Mouse (Mus musculus): ENCODE measurements around the gene B4galt5. TPM values are rescaled to one million over a fixed set of nuclear protein-coding genes. Genes with fewer than 3 reads are reported as not detected.
A peak's percentile ranks its signal among the peaks of the same experiment; 100 is the strongest.

The B4galt5 gene
- polyA plus RNA-seq, 1 experiment from 2014 or later, result 9.9 TPM

GRCm38 (mm10) chr2:167354611-167355165 is 5.7 kb upstream of the B4galt5 start:
- Histone ChIP-seq H3K9me3 (replicated peaks) (no peaks in the 10 kb centered on the region), H3K27me3 (replicated peaks) (peaks cover 19% of the 10 kb centered on the region), H3K36me3 (no peaks in the 10 kb centered on the region), H3K4me3 (no peak overlapping the region), H3K9ac (no peak overlapping the region), H3K4me2 (no peak overlapping the region), H3K4me1 (peaks cover 33% of the 10 kb centered on the region), H3K27ac (no peak overlapping the region)
- WGBS (ENCODE audit: insufficient replicate concordance), result 73% methylated on average over 9 of the region's 9 CpGs
- ATAC-seq, result no peak

GRCm38 (mm10) chr2:167354046-167354445 is 5.1 kb upstream of the B4galt5 start:
- Histone ChIP-seq H3K9ac (no peak overlapping the region), H3K4me3 (no peak overlapping the region), H3K9me3 (replicated peaks) (no peaks in the 10 kb centered on the region), H3K4me1 (peaks cover 38% of the 10 kb centered on the region), H3K36me3 (no peaks in the 10 kb centered on the region), H3K27me3 (replicated peaks) (peaks cover 19% of the 10 kb centered on the region), H3K4me2 (no peak overlapping the region), H3K27ac (no peak overlapping the region)
- 81% methylated on average over 8 of the region's 8 CpGs for WGBS (ENCODE audit: insufficient replicate concordance)
- no peak for ATAC-seq

GRCm38 (mm10) chr2:167352496-167352895 is 3.5 kb upstream of the B4galt5 start:
- H3K27ac ChIP-seq, result no peak overlapping the region; the same call in 1 of the 2 replicates

GRCm38 (mm10) chr2:167351371-167351951 is 2.5 kb upstream of the B4galt5 start:
- Histone ChIP-seq H3K4me2 (peak overlapping the region; percentile 14; the same call in 1 of the 2 replicates), H3K27ac (no peak overlapping the region), H3K4me3 (no peak overlapping the region), H3K4me1 (peaks cover 60% of the 10 kb centered on the region), H3K9ac (0 out of 2 replicates have a peak overlapping the region, but pooled peaks have one; percentile 5), H3K9me3 (replicated peaks) (no peaks in the 10 kb centered on the region), H3K36me3 (no peaks in the 10 kb centered on the region), H3K27me3 (replicated peaks) (peaks cover 38% of the 10 kb centered on the region)
- no peak for ATAC-seq
- WGBS (ENCODE audit: insufficient replicate concordance), result 24% methylated on average over 9 of the region's 9 CpGs

More at GRCm38 (mm10) chr2:167352496-167352895, 3.5 kb upstream of the B4galt5 start:
- ATAC-seq, result no peak
- Histone ChIP-seq H3K4me1 (peaks cover 50% of the 10 kb centered on the region), H3K36me3 (no peaks in the 10 kb centered on the region), H3K27me3 (replicated peaks) (peaks cover 30% of the 10 kb centered on the region), H3K9me3 (replicated peaks) (no peaks in the 10 kb centered on the region), H3K4me2 (no peak overlapping the region), H3K9ac (no peak overlapping the region), H3K4me3 (no peak overlapping the region)
- WGBS (ENCODE audit: insufficient replicate concordance), result 34% methylated on average over 6 of the region's 6 CpGs

- 36% methylated on average over 8 of the region's 8 CpGs for WGBS (ENCODE audit: insufficient replicate concordance)
- no peak overlapping the region for H3K27ac ChIP-seq
- H3K36me3 ChIP-seq, result 0 out of 2 replicates have a peak, but pooled peaks cover 3% of the 10 kb centered on the region
- no peak overlapping the region for H3K9ac ChIP-seq
- no peaks in the 10 kb centered on the region for H3K9me3 ChIP-seq (replicated peaks)
- peak overlapping the region; percentile 96 for H3K4me2 ChIP-seq
- H3K4me1 ChIP-seq, result peaks cover 73% of the 10 kb centered on the region
- no peak overlapping the region for H3K4me3 ChIP-seq
- ATAC-seq, result no peak
- H3K27me3 ChIP-seq (replicated peaks), result peaks cover 45% of the 10 kb centered on the region
Measured at GRCm38 (mm10) chr2:167350126-167350650, 1.2 kb upstream of the B4galt5 start.

- WGBS (ENCODE audit: insufficient replicate concordance), result 2% methylated on average over 48 of the region's 50 CpGs
- peak overlapping the region; percentile 76 for H3K4me3 ChIP-seq
- peak overlapping the region; percentile 87 for H3K27ac ChIP-seq
- 0 out of 2 replicates have a peak, but pooled peaks cover 3% of the 10 kb centered on the region for H3K36me3 ChIP-seq
- H3K9ac ChIP-seq, result peak overlapping the region; percentile 90
- peak; percentile 93 for ATAC-seq
- H3K9me3 ChIP-seq (replicated peaks), result no peaks in the 10 kb centered on the region
- peak overlapping the region; percentile 96 for H3K4me2 ChIP-seq
- peaks cover 47% of the 10 kb centered on the region for H3K27me3 ChIP-seq (replicated peaks)
- peaks cover 81% of the 10 kb centered on the region for H3K4me1 ChIP-seq
Measured at GRCm38 (mm10) chr2:167349283-167349936, 427 bp upstream of the B4galt5 start.

- no peaks in the 10 kb centered on the region for H3K9me3 ChIP-seq (replicated peaks)
- peaks cover 95% of the 10 kb centered on the region for H3K4me1 ChIP-seq
- 14% methylated on average over 11 of the region's 11 CpGs for WGBS (ENCODE audit: insufficient replicate concordance)
- ATAC-seq, result no peak
- H3K4me3 ChIP-seq, result peak overlapping the region; percentile 76
- peak overlapping the region; percentile 90 for H3K9ac ChIP-seq
- H3K27ac ChIP-seq, result no peak overlapping the region
- peaks cover 47% of the 10 kb centered on the region for H3K27me3 ChIP-seq (replicated peaks)
- peak overlapping the region; percentile 96 for H3K4me2 ChIP-seq
- H3K36me3 ChIP-seq, result 0 out of 2 replicates have a peak, but pooled peaks cover 3% of the 10 kb centered on the region
Measured at GRCm38 (mm10) chr2:167347991-167348375, 1.0 kb downstream of the B4galt5 start.

GRCm38 (mm10) chr2:167347361-167347760 is 1.6 kb downstream of the B4galt5 start:
- 70% methylated on average over 4 of the region's 4 CpGs for WGBS (ENCODE audit: insufficient replicate concordance)
- ATAC-seq, result no peak
- 0 out of 2 replicates have a peak, but pooled peaks cover 3% of the 10 kb centered on the region for H3K36me3 ChIP-seq
- H3K27me3 ChIP-seq (replicated peaks), result peaks cover 47% of the 10 kb centered on the region
- no peaks in the 10 kb centered on the region for H3K9me3 ChIP-seq (replicated peaks)
- H3K9ac ChIP-seq, result peak overlapping the region; percentile 90; the same call in 1 of the 2 replicates
- peak overlapping the region; percentile 96 for H3K4me2 ChIP-seq
- peaks cover 94% of the 10 kb centered on the region for H3K4me1 ChIP-seq
- no peak overlapping the region for H3K27ac ChIP-seq
- peak overlapping the region; percentile 76 for H3K4me3 ChIP-seq

GRCm38 (mm10) chr2:167345508-167346164 is 3.3 kb downstream of the B4galt5 start:
- 0 out of 2 replicates have a peak overlapping the region, but pooled peaks have one; percentile 3 for H3K4me3 ChIP-seq
- H3K27me3 ChIP-seq (replicated peaks), result peaks cover 36% of the 10 kb centered on the region
- no peaks in the 10 kb centered on the region for H3K9me3 ChIP-seq (replicated peaks)
- H3K9ac ChIP-seq, result no peak overlapping the region
- 40% methylated on average over 7 of the region's 7 CpGs for WGBS (ENCODE audit: insufficient replicate concordance)
- peak overlapping the region; percentile 73 for H3K4me2 ChIP-seq
- H3K27ac ChIP-seq, result 0 out of 2 replicates have a peak overlapping the region, but pooled peaks have one; percentile 27
- no peak for ATAC-seq
- H3K36me3 ChIP-seq, result 0 out of 2 replicates have a peak, but pooled peaks cover 3% of the 10 kb centered on the region
- peaks cover 92% of the 10 kb centered on the region for H3K4me1 ChIP-seq

- H3K4me2 ChIP-seq, result peak overlapping the region; percentile 73
- H3K27me3 ChIP-seq (replicated peaks), result peaks cover 30% of the 10 kb centered on the region
- 0 out of 2 replicates have a peak, but pooled peaks cover 3% of the 10 kb centered on the region for H3K36me3 ChIP-seq
- 0 out of 2 replicates have a peak overlapping the region, but pooled peaks have one; percentile 86 for H3K27ac ChIP-seq
- H3K4me3 ChIP-seq, result peak overlapping the region; percentile 38; the same call in 1 of the 2 replicates
- no peak for ATAC-seq
- H3K9ac ChIP-seq, result 0 out of 2 replicates have a peak overlapping the region, but pooled peaks have one; percentile 58
- H3K9me3 ChIP-seq (replicated peaks), result no peaks in the 10 kb centered on the region
- WGBS (ENCODE audit: insufficient replicate concordance), result 28% methylated on average over 5 of the region's 5 CpGs
- peaks cover 92% of the 10 kb centered on the region for H3K4me1 ChIP-seq
Measured at GRCm38 (mm10) chr2:167344871-167345507, 4.0 kb downstream of the B4galt5 start.
